Mouse (Mus musculus): ENCODE data around the gene Trpt1.

- TF ChIP-seq CTCF (IDR thresholded peaks at IDR 0.05), result peak; percentile 44
- peak; percentile 99 for TF ChIP-seq POLR2A (IDR thresholded peaks at IDR 0.05; ENCODE audit: insufficient read depth, low read depth, low read length)
- TF ChIP-seq EP300 (IDR thresholded peaks at IDR 0.05; ENCODE audit: insufficient read depth, low read depth, low read length), result peak; percentile 49
Observed at GRCm38 (mm10) chr19:7039841-7040636, 44.1 kb downstream of the Trpt1 start, which contains the start of gene Stip1.

Measured in heart, adult 2 months (tissue).